Mouse (Mus musculus) lung, adult 10 weeks (tissue): ENCODE measurements around the gene Enkur. TPM values are rescaled to one million over a fixed set of nuclear protein-coding genes. Genes with fewer than 3 reads are reported as not detected.

Experiments used
- polyA plus RNA-seq: library from polyadenylated mRNA; stranded (reverse); fragments of 350-450 nt; fragmentation: Illumina TruSeq; extraction: RNeasy Lipid Tissue Mini Kit (QIAGEN cat#74804); gene quantifications from one replicate; pipeline ENCODE4 v1.2.3, GENCODE M21; 2014; ENCODE audit warnings: low read depth, low replicate concordance; ENCODE audit not compliant: insufficient read depth

Enkur gene
- 11.1 TPM for polyA plus RNA-seq

DNA sequence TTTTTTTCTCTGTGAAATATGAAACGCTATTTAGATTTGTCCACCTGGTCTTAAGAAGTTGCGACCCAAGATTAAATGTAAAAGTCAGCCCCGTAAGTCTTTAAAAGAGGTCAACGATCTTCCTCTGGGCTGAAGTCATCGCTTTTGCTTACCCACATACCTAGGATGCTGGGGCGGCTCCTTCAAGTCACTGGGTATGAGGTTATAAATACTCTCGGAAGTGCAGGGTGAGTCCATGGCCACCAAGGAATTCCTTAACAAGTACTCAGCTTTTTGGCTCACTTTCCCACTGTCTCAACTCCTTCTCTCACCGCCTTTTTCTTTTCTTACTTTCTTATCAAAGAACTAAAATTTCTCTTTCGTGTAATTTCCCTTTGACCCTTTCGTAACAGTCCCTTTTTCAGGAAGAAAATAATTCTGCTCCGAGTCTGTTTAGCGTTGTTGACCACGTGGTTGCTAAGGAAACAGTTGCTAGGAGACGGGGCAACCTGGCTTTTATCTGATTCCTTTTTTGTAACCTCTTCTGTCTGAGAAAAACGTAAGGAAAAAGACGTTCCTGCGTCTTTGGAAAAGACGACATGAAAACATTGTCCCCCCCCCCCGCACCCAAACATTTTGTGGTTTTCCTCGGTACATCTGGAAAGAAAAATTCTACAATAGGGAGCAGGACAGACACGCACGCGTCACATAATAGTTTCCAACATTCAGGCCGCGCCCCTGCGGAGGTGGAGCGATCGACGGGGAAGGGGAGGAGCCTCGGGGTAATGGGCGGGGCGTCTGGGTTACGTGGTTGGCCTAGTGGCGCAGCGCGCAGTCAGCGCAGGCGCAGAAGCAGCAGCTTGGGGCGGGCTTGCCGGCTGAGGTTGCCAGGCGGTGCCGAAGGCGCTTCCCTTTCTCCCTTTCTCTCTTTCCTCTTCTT, at the start of gene Enkur, which contains the start of gene Thnsl1:
Gene Enkur (minus strand): TSS at position 454 of the 919 bp plus-strand sequence.
Gene Thnsl1 (plus strand): TSS at position 813 of the 919 bp plus-strand sequence.

Other genes with a start within 250 kb of the Enkur start
- 10.5 TPM for gene Arhgap21, start 236.5 kb downstream of the Enkur start, polyA plus RNA-seq
- 3.6 TPM for gene Thnsl1, start 359 bp upstream of the Enkur start, polyA plus RNA-seq
- gene Gpr158, start 162.2 kb upstream of the Enkur start, polyA plus RNA-seq = not detected